Mouse (Mus musculus): ENCODE results near the gene Klk1b16.

Klk1b16 gene

GRCm38 (mm10) chr7:44136467-44136866, at the start of gene Klk1b16:
Gene Klk1b16, plus strand, starts transcription at chr7:44136767.
- WGBS = 95% methylated on average over 3 of the region's 3 CpGs

GRCm38 (mm10) chr7:44096111-44096510, 40.5 kb upstream of the Klk1b16 start:
- WGBS = 78% methylated on average over 1 of the region's 1 CpGs

- WGBS = 74% methylated on average over 3 of the region's 3 CpGs
Observed at GRCm38 (mm10) chr7:44102028-44102427, 34.5 kb upstream of the Klk1b16 start, which contains the start of gene Klk1b21. Gene Klk1b21, plus strand, starts transcription at chr7:44102328.

GRCm38 (mm10) chr7:44112373-44112772, 24.2 kb upstream of the Klk1b16 start, which contains the start of gene Klk1b22:
Gene Klk1b22, plus strand, starts transcription at chr7:44112673.
- WGBS = 72% methylated on average over 4 of the region's 4 CpGs

- whole genome bisulfite sequencing = 88% methylated on average over 6 of the region's 6 CpGs
Observed at GRCm38 (mm10) chr7:44123445-44123844, 13.1 kb upstream of the Klk1b16 start.

- 39% methylated on average over 9 of the region's 9 CpGs for WGBS
Observed at GRCm38 (mm10) chr7:44179299-44180045, 42.9 kb downstream of the Klk1b16 start.

- 73% methylated on average over 8 of the region's 8 CpGs for WGBS
Observed at GRCm38 (mm10) chr7:44186516-44186915, 49.9 kb downstream of the Klk1b16 start.

DNA sequence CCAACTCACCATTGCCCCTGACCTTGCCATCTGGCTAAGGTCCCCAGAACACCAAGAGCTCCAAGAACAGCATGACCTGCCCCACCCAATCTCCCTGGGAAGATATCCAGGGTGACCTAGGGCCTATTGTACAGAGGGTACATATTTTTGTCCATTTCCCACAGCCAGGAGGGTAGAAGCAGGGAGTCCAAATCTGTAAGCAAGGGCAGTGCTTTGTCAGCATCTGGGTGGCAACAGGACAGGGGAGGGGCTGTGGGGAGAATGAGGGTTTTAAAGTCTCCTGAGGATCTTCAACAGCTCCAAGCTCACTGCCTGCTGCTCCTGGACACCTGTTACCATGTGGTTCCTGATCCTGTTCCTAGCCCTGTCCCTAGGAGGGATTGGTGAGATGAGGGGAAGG, 51.4 kb downstream of the Klk1b16 start, which contains the start of gene Klk1b24:
Gene Klk1b24 (plus strand): TSS at position 301 of the 400 bp plus-strand sequence.

